Comparison of ENCODE assay signal across 15 mouse cellular contexts in genomic region chr4:132748778-132749177, GRCm38 (mm10). TPM values are rescaled to one million over a fixed set of nuclear protein-coding genes. Genes with fewer than 3 reads are reported as not detected.
DNase-seq lines count a peak whose midpoint lies in the region; ATAC-seq and TF ChIP-seq lines count a peak whose summit lies in the region.
"Had no signal": no experiment of that assay in that cellular context is flagged by ENCODE, and none has a peak within 500 bp of the region (broad histone marks: within the 10 kb centered on the region; RNA-seq: fewer than 3 reads in every experiment).

No protein-coding gene starts in this region.

- peaks cover 4% of the 10 kb centered on the region; the same call in 1 of the 2 replicates for H3K4me1 ChIP-seq in intestine, embryonic 16.5 days (ENCODE audit: control insufficient read depth, insufficient read depth, low read length)
- H3K4me1 ChIP-seq in intestine, embryonic 15.5 days (replicated peaks): no peaks in the 10 kb centered on the region
- H3K4me1 ChIP-seq in ES-Bruce4 (ENCODE audit: control insufficient read depth, insufficient read depth, low read length): peaks cover 11% of the 10 kb centered on the region
- H3K4me1 ChIP-seq: embryonic facial prominence, embryonic 13.5 days had no signal

- peak overlapping the region; percentile 41; the same call in 1 of the 2 replicates for H3K27ac ChIP-seq in intestine, embryonic 16.5 days (ENCODE audit: low read length)
- H3K27ac ChIP-seq in intestine, embryonic 15.5 days: no peak overlapping the region
- peak overlapping the region; percentile 69 for H3K27ac ChIP-seq in ES-Bruce4 (ENCODE audit: insufficient read depth, low read length)
- H3K27ac ChIP-seq: embryonic facial prominence, embryonic 13.5 days; forebrain, embryonic 12.5 days; heart, embryonic 13.5 days; hindbrain, embryonic 13.5 days; liver, embryonic 15.5 days had no signal

- no peak overlapping the region for H3K4me3 ChIP-seq in intestine, embryonic 16.5 days (ENCODE audit: low read length)
- H3K4me3 ChIP-seq in intestine, embryonic 15.5 days (replicated peaks): no peak overlapping the region
- no peak overlapping the region for H3K4me3 ChIP-seq in ES-Bruce4 (ENCODE audit: low read depth, low read length)
- H3K4me3 ChIP-seq: embryonic facial prominence, embryonic 13.5 days; forebrain, embryonic 12.5 days; heart, embryonic 13.5 days; hindbrain, embryonic 13.5 days had no signal

- TF ChIP-seq POLR2A in ES-Bruce4 (IDR thresholded peaks at IDR 0.05; ENCODE audit: insufficient read depth, low read length): no peak

- no peak for TF ChIP-seq EP300 in ES-Bruce4 (IDR thresholded peaks at IDR 0.05; ENCODE audit: insufficient read depth, low read depth, low read length)

- no peaks in the 10 kb centered on the region for H3K27me3 ChIP-seq in intestine, embryonic 16.5 days (replicated peaks; ENCODE audit: control insufficient read depth, insufficient read depth, low read length)
- no peaks in the 10 kb centered on the region for H3K27me3 ChIP-seq in intestine, embryonic 15.5 days (replicated peaks)
- no peaks in the 10 kb centered on the region for H3K27me3 ChIP-seq in ES-Bruce4 (ENCODE audit: control insufficient read depth, insufficient read depth, low read length, poor library complexity, severe bottlenecking)
- H3K27me3 ChIP-seq: embryonic facial prominence, embryonic 13.5 days; forebrain, embryonic 12.5 days; heart, embryonic 13.5 days; hindbrain, embryonic 13.5 days; liver, embryonic 15.5 days had no signal

- H3K4me2 ChIP-seq in intestine, embryonic 16.5 days (ENCODE audit: low read depth, low read length): no peak overlapping the region
- no peak overlapping the region for H3K4me2 ChIP-seq in intestine, embryonic 15.5 days (replicated peaks)
- H3K4me2 ChIP-seq: embryonic facial prominence, embryonic 13.5 days; forebrain, embryonic 12.5 days; hindbrain, embryonic 13.5 days had no signal

- peak; percentile 81 for DNase-seq in induced T-regulatory cell, adult 2 months (ENCODE audit: low read depth)
- DNase-seq in natural killer cell, adult 2 months (ENCODE audit: low spot score in 2 of 2): peak; percentile 71 to 88
- DNase-seq in ovary, adult 18-20 months (ENCODE audit: low spot score): no peak
- no peak for DNase-seq in T-cell, adult 2 months (ENCODE audit: low spot score)
- DNase-seq in embryo, embryonic 10 days (ENCODE audit: low spot score): no peak
- DNase-seq: cerebellum, postnatal 25 days; midbrain, embryonic 14.5 days had no signal

- H3K36me3 ChIP-seq in intestine, embryonic 16.5 days (ENCODE audit: control insufficient read depth, insufficient read depth, low read length): no peaks in the 10 kb centered on the region
- no peaks in the 10 kb centered on the region for H3K36me3 ChIP-seq in intestine, embryonic 15.5 days
- no peaks in the 10 kb centered on the region for H3K36me3 ChIP-seq in ES-Bruce4 (ENCODE audit: control insufficient read depth, insufficient read depth, low read length, poor library complexity, severe bottlenecking)
- H3K36me3 ChIP-seq: embryonic facial prominence, embryonic 13.5 days; forebrain, embryonic 12.5 days; heart, embryonic 13.5 days; hindbrain, embryonic 13.5 days; liver, embryonic 15.5 days had no signal

- H3K9me3 ChIP-seq in intestine, embryonic 16.5 days (ENCODE audit: control insufficient read depth, low read length): no peaks in the 10 kb centered on the region
- H3K9me3 ChIP-seq in intestine, embryonic 15.5 days: no peaks in the 10 kb centered on the region
- H3K9me3 ChIP-seq in ES-Bruce4 (replicated peaks; ENCODE audit: control insufficient read depth, insufficient read depth, low read length, poor library complexity, severe bottlenecking): no peaks in the 10 kb centered on the region
- H3K9me3 ChIP-seq: embryonic facial prominence, embryonic 13.5 days; forebrain, embryonic 12.5 days; heart, embryonic 13.5 days; hindbrain, embryonic 13.5 days; liver, embryonic 15.5 days had no signal

- no peak for ATAC-seq in intestine, embryonic 16.5 days
- ATAC-seq in intestine, embryonic 15.5 days: no peak

- WGBS in intestine, embryonic 16.5 days: 88% methylated on average over 4 of the region's 4 CpGs
- 88% methylated on average over 4 of the region's 4 CpGs for WGBS in intestine, embryonic 15.5 days

- TF ChIP-seq CTCF in ES-Bruce4 (IDR thresholded peaks at IDR 0.05; ENCODE audit: low read depth, low read length): no peak

- no peak overlapping the region for H3K9ac ChIP-seq in intestine, embryonic 16.5 days (ENCODE audit: low read depth, low read length)
- H3K9ac ChIP-seq in intestine, embryonic 15.5 days: no peak overlapping the region
- no peak overlapping the region for H3K9ac ChIP-seq in ES-Bruce4 (ENCODE audit: low read depth, poor library complexity, severe bottlenecking)
- H3K9ac ChIP-seq: embryonic facial prominence, embryonic 13.5 days; forebrain, embryonic 12.5 days; heart, embryonic 13.5 days; hindbrain, embryonic 13.5 days; liver, embryonic 15.5 days had no signal

RNA-seq across cellular contexts. Expression of gene Smpdl3b, which starts 8.3 kb away (rescaled TPM):
- 5.1 and 6.0 TPM in 2 replicates for polyA plus RNA-seq in intestine, embryonic 16.5 days (2015; fragmentation: Nextera tagmentation; extraction: Ambion mirVana)
- 5.7 TPM in 2 replicates for polyA plus RNA-seq in intestine, embryonic 15.5 days (2015; fragmentation: Nextera tagmentation; extraction: Ambion mirVana)
- polyA plus RNA-seq in ES-Bruce4 (2011; ENCODE audit: insufficient read depth, insufficient read length, low read depth, missing spikeins): 6.3 and 6.4 TPM in 2 replicates

RNA-seq across cellular contexts. Expression of gene Xkr8, which starts 16.4 kb away (rescaled TPM):
- polyA plus RNA-seq in intestine, embryonic 16.5 days (2015; fragmentation: Nextera tagmentation; extraction: Ambion mirVana): 3.3 and 3.4 TPM in 2 replicates
- 4.0 TPM in 2 replicates for polyA plus RNA-seq in intestine, embryonic 15.5 days (2015; fragmentation: Nextera tagmentation; extraction: Ambion mirVana)
- 6.3 and 8.1 TPM in 2 replicates for polyA plus RNA-seq in ES-Bruce4 (2011; ENCODE audit: insufficient read depth, insufficient read length, low read depth, missing spikeins)

RNA-seq across cellular contexts. Expression of gene Rpa2, which starts 19.4 kb away (rescaled TPM):
- 66.7 and 76.0 TPM in 2 replicates for polyA plus RNA-seq in intestine, embryonic 16.5 days (2015; fragmentation: Nextera tagmentation; extraction: Ambion mirVana)
- 85.5 and 88.1 TPM in 2 replicates for polyA plus RNA-seq in intestine, embryonic 15.5 days (2015; fragmentation: Nextera tagmentation; extraction: Ambion mirVana)
- polyA plus RNA-seq in ES-Bruce4 (2011; ENCODE audit: insufficient read depth, insufficient read length, low read depth, missing spikeins): 78.2 and 78.7 TPM in 2 replicates

RNA-seq across cellular contexts. Expression of gene Themis2, which starts 47.4 kb away (rescaled TPM):
- 1.7 TPM in 2 replicates for polyA plus RNA-seq in intestine, embryonic 16.5 days (2015; fragmentation: Nextera tagmentation; extraction: Ambion mirVana)
- polyA plus RNA-seq in intestine, embryonic 15.5 days (2015; fragmentation: Nextera tagmentation; extraction: Ambion mirVana): 1.7 and 2.0 TPM in 2 replicates
- 0.72 and 0.84 TPM in 2 replicates for polyA plus RNA-seq in ES-Bruce4 (2011; ENCODE audit: insufficient read depth, insufficient read length, low read depth, missing spikeins)

Comparison
In these comparisons a context has a peak if more than half of its experiments do, and no peak if none do; other contexts are left out.
1. DNase-seq: peak in induced T-regulatory cell, adult 2 months (single experiment) and natural killer cell, adult 2 months (2 of 2); none in ovary, adult 18-20 months (single experiment), T-cell, adult 2 months (single experiment) and embryo, embryonic 10 days (single experiment).